Mouse (Mus musculus) B cell, adult 2 months (primary cell): Measurements from ENCODE around the gene Sumf2.
"Not testable (repeated sequence)": the region's sequence is repeated elsewhere in the genome, so short reads cannot be mapped to it uniquely, and the experiment has no call there.

Experiments
- DNase-seq, 2 experiments: peaks; one replicate each; pipeline ENCODE4 v3.0.0; 2022

Gene Sumf2

DNA sequence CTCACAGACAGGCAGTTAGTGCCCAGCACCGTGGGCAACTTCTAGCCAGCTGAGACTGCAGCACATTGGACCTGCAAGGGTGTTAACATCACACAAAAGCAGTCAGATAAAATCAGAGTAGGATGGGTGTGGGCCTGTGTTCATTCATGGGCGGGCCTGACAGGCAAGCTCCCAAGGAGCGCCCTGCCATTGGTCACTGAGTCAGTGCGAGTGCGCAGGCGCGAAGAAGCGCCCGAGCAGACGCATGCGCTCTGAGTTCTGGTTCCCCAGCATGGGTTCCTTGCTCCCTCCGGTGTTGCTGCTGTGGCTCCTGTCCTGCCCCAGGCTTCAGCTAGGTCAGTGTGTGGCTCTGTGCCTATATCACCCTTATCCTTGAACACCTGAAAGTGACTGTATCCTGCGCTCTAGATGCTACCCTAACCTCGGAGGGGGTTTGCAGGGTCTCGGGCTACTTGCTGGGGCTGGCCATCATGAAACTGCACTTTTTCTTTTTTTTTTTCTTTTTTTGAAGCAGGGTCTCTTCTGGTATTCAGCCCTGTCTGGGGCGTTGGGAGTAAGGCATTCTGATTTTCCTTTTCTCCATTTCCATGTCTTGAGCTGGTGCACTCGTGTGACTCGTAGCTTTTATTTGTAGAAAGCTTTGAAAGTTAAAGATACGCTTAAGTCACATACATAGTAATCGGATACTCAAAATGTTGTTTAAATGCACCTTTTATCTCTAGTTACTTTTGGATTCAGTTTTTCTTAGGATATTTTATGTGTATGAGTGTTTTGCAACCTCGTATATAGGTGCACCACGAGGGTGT lies at the start of gene Sumf2:
Gene Sumf2, plus strand, starts transcription at position 235 of the 806 bp plus-strand sequence.
- peak; percentile 93 to 94 for DNase-seq

DNA sequence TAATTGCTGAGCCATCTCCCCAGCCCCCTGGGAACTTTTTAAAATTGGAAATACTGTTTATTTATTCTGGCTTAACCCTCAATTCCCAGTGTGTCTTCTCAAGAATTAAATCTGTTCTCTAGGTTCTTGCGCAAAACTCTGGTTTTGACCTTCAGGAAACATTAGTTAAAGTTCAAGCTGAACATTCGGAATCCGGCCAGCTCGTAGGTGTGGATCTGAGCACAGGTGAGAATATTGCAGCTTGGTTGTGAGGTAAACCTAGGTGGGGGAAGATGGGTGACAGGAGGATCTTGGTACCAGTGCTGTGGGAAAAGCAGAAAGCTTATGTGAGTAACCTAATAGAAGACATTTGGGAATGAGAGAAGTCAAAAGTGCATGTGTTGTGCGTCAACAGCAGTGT lies 1.9 kb upstream of the Sumf2 start:
- no peak for DNase-seq

DNA sequence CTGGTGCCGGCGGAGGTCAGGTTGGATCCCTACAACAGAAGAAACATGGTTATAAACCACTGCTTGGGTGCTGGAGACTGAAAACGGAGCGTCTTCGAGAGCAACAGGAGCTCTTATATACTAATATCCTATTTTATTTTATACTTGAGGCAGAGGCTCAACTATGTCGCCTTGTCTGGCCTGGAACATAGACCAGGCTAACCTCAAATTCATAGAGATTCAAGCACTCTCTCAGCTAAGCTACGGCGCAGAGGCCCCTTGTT lies 703 bp downstream of the Sumf2 start:
- DNase-seq: peak in 1 of 2 experiments; percentile 8

DNA sequence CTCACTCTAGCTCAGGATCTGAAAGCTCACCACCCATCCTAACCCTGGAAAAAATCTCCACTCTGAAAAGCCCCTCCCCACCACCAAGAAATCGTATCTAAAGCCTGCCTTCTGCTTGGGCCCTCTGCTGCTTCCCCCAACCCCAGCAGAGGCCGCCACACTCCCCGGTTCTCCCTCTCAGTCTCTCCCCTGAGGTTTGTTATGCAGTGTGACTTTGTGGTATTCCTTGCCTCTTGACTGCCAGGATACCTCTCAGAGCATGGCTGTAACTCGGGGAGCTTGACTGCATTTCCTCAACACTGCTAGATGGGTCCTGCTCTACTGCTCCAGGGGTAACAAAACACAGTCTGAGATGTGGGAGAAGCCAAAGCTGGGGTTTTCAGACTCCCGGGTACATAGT lies 8.4 kb downstream of the Sumf2 start:
- DNase-seq: no peak

DNA sequence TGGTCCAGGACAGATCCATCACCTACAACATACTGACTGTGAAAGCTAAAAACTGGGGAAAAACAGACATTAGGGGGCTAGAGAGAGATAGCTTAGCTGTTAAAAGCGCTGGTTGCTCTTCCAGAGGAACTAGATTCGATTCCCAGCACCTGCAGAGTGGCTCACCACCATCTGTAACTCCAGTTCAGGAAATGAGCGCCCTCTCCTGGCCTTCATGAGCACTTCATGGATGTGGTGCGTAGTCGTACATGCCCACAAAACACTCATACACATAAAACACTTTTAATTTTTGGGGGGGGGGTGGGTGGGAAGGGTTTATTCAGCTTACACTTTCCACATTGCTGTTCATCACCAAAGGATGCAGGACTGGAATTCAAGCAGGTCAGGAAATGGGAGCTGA lies 9.6 kb downstream of the Sumf2 start:
- no peak for DNase-seq

DNA sequence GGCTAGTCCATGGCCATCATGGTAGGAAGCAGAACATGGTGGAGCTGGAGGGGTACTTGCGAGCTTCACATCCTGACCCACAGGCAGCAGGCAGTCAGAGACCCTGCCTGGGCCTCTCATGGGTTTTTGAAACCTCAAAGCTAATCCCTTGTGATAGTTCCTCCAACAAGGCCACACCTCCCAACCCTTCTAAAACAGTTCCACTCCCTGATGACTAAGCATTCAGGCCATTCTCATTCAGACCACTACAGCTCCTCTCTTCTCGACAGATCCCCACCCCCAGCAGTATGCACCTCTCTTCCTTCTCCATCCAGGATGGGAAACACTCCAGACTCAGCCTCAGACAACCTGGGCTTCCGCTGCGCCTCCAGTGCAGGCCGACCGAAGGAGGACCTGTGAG lies 15.5 kb downstream of the Sumf2 start:
- DNase-seq: no peak

DNA sequence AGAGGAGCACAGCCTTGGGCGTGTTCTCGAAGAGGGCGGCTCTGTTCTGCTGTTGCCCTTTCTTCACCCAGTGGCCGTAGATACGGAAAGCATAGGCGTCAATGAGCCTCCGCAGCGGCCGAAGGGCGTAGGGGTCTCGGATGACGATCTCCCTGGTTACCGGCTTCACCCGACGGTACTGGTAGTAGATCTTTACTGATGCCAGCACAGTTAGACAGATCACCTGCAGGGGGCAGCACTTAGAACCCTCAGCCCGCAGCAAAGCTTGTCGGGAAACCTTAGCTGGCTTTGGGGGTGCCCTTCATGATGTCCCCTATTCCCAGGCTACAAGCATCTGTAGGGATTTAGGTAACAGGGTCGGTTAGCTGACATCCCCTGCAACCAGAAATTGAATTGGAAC lies 17.7 kb downstream of the Sumf2 start:
- DNase-seq: peak; percentile 68

DNA sequence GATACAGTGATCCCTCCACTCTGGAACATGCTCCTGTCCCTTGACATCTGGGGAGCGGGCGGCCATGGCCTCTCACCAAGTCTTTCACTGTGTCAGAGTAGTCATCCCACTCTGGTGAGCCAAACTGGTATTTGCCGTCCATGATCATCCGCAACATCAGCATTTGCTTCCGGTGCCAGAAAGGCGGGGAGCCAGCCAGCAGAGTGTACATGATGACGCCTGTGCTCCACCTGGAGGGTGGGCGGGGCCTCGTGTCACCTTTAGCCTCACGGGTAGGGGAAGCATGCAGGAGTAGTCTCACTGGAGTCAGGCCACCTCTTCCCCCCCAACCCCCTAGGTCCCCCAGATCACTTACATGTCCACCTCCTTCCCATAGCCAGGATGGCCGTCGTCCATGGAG lies 19.1 kb downstream of the Sumf2 start:
- DNase-seq: no peak

DNA sequence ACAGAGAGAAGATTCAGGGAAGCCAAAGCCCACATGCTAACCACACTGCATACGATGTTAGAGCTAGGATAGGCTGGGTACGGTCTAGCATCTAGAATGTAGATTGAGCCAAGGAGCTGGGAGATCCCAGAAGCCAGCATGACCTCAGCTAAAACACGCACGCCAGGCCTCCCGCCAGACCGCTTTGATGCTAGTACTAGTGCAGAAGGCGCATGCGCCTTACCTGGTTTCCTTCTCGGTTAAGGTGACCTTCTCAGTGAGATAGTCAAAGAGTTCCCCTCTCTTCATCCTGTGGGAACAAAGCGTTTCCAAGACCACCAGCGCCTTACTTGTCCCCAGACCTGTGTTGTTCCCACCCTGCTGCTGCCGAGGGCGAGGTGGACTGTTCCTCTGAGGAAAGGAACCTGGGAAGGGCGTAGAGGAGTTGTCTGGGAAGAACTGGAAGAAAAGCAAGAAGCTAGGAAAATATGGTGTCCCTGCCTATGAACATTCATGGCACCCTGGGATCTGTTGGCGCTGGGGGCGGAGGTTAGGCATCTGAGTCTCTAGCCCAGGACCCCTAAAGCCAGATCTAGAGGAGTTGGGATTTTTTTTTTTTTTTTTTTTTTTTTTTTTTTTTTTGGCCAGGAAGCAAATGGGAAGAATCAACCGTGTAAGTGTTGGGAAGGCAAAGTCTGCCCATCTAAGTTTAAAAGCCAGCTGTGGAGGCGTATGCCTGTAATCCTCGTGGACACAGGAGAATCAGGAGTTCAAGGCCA lies 22.6 kb downstream of the Sumf2 start:
- DNase-seq: no peak

DNA sequence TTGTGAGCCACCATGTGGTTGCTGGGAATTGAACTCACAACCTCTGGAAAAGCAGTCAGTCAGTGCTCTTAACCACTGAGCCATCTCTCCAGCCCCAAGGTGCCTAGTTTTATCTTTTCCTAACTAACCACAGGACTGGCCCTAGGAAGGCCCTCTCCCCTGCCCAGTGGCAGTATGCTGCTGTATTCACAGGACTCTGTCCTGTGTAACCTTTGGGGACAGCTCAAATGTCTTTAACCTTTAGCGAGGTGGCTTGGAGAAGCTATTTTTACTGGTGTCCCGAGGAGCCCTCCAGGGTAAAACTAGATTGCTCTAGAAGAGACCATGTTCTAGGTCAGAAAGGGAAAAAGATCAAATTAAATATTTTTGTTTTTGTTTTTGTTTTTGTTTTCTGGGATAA lies 24.5 kb downstream of the Sumf2 start:
- DNase-seq: no peak

DNA sequence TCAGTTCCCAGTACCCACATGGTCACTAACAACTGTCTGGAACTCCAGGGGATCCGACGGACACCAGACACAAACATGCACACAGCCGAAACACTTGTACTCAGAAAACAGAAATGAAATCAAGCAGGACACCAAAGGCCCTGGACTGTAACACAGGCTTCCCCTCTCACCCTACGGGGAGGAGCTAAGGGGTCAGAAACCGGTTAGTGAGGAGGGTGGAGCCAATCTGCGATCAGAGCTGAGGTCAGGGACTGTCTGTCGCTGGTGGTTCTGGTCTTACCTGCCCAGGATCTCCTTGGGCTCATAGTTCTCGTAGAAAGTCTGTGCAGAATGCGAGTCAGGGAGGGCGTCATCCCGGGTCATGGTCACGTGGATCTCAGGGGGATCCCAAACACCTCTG lies 27.2 kb downstream of the Sumf2 start:
- no peak for DNase-seq

DNA sequence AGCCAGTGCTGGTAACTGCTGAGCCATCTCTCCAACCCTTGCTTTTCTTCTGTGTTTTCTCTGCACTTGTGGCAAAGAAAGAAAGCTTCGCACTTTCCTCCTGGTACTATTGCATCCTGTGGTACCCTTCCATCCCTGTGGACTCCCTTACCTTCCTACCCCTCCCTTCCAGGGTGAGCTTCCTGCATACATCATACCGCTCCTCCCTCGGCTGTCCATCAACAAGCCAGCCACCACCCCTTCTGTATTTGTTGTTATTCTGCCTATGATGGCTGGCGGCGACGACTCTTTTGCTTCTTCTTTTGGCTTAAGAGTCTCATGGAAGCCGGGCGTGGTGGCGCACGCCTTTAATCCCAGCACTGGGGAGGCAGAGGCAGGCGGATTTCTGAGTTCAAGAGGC lies 28.3 kb downstream of the Sumf2 start:
- DNase-seq: no peak

DNA sequence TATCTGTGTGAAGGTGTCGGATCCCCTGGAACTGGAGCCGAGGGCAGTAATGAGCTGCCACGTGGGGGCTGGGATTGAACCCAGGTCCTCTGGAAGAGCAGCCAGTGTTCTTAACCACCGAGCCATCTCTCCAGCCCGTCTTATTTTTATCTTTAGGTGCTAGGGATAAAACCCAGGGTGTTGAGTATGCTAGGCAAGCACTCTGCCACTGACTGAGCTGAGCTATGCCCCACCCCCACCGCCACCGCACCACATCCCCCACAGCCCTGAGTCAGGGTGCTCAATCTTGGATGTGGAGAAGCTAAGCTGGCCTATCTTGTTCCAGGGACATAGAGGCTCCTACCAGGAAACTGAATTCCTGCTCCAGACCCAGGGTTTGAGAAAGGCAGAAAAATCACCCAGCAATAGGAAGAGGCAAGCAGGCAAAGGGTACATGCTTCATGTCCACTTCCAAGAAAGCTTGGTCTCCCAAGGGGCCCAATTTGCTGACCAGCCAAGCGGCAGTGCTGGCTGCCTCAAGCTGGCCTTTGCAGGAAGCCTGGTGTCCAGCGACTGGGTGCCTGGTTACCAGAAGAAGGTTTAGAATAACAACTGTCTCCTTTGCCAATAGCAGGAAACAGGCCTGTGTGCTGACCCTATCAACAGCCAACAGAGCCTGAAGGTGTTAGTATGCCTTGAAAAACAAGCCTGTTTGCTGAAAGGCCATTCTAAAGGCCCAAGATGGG lies 31.1 kb downstream of the Sumf2 start:
- no peak for DNase-seq

DNA sequence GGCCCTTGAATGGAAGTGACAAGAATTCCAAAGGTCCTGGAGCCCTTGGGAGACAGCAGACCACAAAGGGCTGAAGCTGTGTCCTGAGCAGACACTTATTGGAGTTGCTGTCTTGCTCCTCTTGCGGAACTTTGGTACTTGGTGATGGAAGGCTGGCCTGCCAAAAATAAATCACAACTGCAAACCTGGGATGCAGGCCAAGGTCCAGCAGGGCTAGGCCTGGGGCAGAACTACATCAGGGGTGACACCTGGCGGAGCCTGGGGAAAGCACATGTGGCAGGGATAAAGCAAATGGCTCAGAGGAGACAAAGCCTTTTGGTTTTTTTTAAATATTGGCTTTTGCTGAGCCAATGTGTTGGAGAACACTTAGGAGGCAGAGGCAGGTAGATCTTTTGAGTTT lies 32.2 kb downstream of the Sumf2 start:
- DNase-seq: no peak

DNA sequence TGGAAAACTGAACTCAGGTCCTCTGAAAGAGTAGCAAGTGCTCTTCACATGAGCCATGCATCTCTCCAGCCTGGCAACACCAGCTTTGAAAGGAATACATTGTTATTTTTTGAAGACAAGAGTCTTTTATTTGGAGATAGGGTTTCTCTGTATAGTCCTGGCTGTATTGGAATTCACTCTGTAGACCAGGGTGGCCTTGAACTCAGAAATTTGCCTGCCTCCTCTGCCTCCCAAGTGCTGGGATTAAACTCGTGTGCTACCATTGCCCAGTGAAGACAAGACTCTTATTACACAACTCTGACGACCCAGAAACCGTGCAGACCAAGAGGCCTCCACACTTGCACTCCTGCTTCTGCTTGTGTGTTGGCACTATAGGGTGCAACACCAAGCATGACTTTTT lies 33.1 kb downstream of the Sumf2 start:
- no peak for DNase-seq

DNA sequence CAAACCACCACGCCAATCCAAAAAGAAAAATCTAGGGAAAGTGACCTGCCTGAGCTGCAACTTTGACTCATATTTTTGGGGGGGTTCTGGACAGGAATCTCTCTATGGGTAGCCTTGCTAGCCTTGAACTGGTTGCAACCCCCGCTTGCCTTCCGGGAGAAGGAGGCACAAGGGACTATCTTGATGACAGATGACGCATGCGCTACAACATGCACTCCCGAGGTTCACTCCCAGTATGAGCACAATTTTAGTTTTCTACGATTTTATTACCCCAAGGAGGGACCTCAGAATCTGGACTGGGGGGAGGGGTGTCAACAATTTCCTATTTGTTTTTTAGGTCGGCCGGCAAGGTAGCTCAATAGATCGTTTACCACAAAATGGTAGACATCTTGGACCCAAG lies 39.5 kb downstream of the Sumf2 start:
- DNase-seq: peak in 1 of 2 experiments; percentile 5

DNA sequence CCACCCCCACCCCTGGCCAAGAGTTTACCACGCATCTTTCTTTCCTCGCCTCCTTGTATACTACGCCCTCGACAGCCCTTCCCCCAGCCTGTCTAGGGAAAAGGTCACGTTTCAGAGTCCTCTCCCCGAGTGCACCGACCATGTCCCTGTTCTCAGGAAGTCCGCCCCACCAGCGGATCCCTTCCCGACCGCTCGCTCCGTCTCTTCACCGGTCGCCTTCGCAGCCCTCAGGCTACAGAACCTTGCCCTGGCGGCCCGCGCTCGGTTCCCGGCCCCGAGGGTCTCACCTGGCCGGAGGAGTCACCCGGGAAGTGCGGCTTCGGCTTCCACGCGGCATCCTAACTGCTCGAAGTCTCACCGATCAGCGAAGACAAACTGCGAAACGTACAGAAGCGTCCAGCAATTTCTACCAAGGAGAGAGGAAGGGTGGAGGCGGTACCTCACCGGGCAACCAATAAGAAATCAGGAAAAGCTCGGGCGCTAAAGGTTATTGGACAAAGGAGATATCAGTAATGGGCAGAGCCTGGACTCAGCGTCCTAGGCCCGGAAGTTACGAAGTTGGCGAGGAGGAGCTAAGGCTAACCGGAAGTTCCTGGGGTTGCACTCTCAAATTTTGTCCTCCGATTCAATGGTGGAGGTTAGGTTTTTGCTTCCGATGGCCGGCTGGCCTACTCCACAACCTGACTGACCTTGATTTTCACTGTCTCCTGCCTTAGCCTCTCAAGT lies 40.3 kb downstream of the Sumf2 start, which contains the start of gene Chchd2:
Gene Chchd2, minus strand, starts transcription at position 560 of the 726 bp plus-strand sequence.
- DNase-seq: peak; percentile 88 to 89

DNA sequence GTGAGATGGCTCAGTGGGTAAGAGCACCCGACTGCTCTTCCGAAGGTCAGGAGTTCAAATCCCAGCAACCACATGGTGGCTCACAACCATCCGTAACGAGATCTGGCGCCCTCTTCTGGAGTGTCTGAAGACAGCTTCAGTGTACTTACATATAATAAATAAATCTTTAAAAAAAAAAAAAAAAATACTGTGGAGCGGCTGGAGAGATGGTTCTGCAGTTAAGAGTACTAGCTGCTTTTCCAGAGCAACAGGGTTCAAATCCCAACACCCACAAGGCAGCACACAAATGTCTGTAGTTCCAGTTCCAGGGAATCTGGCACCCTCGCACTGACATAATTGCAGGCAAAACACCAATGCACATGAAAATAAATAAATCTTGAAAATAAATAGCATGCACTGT lies 43.6 kb downstream of the Sumf2 start:
- not testable (repeated sequence) for DNase-seq

DNA sequence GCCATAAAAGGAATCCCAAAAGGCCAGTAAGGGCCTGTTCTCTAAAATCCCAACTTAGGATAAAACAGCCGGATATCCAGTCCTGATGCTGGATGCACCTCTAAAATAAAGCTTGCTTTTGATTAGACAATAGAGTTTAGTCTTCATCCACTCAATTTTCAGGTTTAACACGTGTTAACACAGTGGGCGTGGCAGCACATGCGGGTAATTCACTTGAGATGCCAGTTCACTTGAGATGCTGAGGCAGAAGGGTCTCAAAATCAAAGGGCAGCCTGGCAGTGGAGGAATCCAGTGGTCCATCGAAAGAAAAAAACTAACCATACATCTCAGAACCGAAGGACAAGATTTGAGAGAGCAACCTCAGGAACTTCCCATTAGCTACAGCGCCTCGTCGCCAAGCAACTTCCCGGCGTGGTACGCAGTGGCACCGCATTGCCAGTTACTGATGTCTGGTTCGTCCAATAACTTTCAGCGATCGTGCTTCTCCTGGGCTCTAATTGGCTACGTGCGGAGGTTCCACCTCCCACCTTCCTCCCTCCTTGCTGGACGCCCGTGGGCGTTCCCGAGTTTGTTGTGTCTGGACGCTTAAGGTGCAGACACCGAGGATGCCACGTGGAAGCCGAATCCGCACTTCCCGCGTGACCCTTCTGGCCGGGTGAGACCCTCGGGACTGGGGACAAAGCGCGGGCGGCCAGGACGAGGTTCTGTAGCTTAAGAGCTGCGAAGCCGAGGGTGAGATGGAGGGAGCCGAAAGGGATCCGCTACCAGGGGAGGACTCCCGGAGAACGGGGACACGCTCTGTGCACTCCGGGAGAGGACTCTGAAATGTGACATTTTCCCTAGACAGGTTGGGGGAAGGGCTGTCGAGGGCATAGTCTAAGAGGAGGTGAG lies 48.7 kb downstream of the Sumf2 start, which contains the start of gene Zbed5:
Gene Zbed5, plus strand, starts transcription at position 526 of the 891 bp plus-strand sequence.
- peak; percentile 75 to 77 for DNase-seq

DNA sequence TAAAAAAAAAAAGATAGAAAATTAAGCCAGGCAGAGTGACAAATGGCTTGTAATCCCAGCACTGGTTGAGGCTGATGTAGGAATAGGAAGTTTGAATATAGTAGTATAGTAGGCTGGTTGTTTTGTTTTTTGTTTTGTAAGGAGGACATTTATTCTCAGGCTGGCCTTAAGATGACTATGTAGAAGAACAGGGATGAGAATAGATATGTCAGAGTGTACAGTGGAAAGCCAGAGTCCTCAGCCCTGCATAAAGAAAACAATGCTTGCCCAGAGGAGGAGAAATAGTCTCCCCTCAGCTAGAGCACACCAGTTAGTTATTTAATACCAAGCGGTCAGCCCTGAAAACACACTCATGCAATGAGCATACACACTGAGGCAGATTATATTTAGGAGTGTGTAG lies 51.7 kb downstream of the Sumf2 start, which contains the start of gene Phkg1:
Gene Phkg1, minus strand, starts transcription at position 101 of the 400 bp plus-strand sequence.
- DNase-seq: no peak

DNA sequence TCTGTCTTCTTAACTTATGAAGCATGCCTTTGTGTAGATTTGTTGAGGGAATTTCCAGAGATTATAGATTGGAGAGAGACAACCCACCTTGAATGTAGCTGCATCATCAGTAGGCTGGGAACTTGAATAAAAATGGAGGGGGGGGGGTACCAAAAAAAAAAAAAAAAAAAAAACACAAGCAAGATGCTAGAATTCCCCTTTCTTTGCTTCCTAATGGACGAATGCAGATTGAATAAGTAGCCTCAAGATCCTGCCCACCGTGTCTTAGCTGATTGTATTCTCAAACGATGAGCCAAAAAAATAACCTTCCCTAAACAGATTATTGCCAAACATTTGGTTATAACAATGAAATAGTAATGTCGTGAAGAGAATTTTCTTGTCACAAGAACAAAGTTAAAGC lies 61.0 kb downstream of the Sumf2 start:
- no peak for DNase-seq
